Mouse (Mus musculus) G1E (cell line): Measurements from ENCODE around the gene Nectin1.

ENCODE experiments used
- CTCF ChIP-seq: IDR thresholded peaks from 2 replicates; pipeline ENCODE4 v1.5.1; 2012; ENCODE audit warnings: low read depth, low read length, inconsistent platforms, mixed read lengths
- GATA1 ChIP-seq: IDR thresholded peaks from 2 replicates; pipeline ENCODE4 v1.6.1; 2012; ENCODE audit warnings: borderline replicate concordance, low read length, inconsistent platforms, mixed read lengths

- TF ChIP-seq GATA1 (no peak), CTCF (no peak)
These were observed 21.8 kb downstream of the Nectin1 start for GRCm38 (mm10) chr9:43765419-43766179.
